Mouse (Mus musculus) kidney, postnatal 0 days (tissue): ENCODE measurements around the gene Foxd2. TPM values are rescaled to one million over a fixed set of nuclear protein-coding genes. Genes with fewer than 3 reads are reported as not detected.

Source experiments
- ATAC-seq: fragments of 200-750 bp; cut with Nextera tagmentation; replicated peaks from 2 replicates; pipeline ENCODE4 v1.8.0; 2017; ENCODE audit warnings: low read depth, moderate number of reproducible peaks, moderate TSS enrichment, moderate library complexity; ENCODE audit not compliant: low FRiP score
- DNase-seq: peaks from one replicate; pipeline ENCODE4 v3.0.0-alpha.2; 2016; ENCODE audit warnings: low spot score
- H3K27ac ChIP-seq: fragments of 300-500 bp; sonication (generic); 2 replicates; pipeline ENCODE4 v1.5.1; 2014; ENCODE audit warnings: mild to moderate bottlenecking
- H3K27me3 ChIP-seq: fragments of 300-500 bp; sonication (generic); 2 replicates; pipeline ENCODE4 v1.6.1; 2014; ENCODE audit warnings: low read length, mixed read lengths; ENCODE audit not compliant: insufficient read depth
- H3K36me3 ChIP-seq: fragments of 300-500 bp; sonication (generic); 2 replicates; pipeline ENCODE4 v1.6.1; 2014; ENCODE audit warnings: low read length, mixed read lengths; ENCODE audit not compliant: insufficient read depth
- H3K4me1 ChIP-seq: fragments of 300-500 bp; sonication (generic); replicated peaks from 2 replicates; pipeline ENCODE4 v1.6.1; 2014; ENCODE audit warnings: antibody characterized with exemption, low read length, mixed read lengths; ENCODE audit not compliant: insufficient read depth
- H3K4me2 ChIP-seq: fragments of 300-500 bp; sonication (generic); 2 replicates; pipeline ENCODE4 v1.6.1; 2014; ENCODE audit warnings: mild to moderate bottlenecking, low read length, moderate library complexity, mixed read lengths
- H3K4me3 ChIP-seq: fragments of 300-500 bp; sonication (generic); replicated peaks from 2 replicates; pipeline ENCODE4 v1.5.1; 2014; ENCODE audit warnings: low read depth, low read length
- H3K9ac ChIP-seq: fragments of 300-500 bp; sonication (generic); 2 replicates; pipeline ENCODE4 v1.6.1; 2014; ENCODE audit warnings: low read depth, low read length
- H3K9me3 ChIP-seq: fragments of 300-500 bp; sonication (generic); replicated peaks from 2 replicates; pipeline ENCODE4 v1.6.1; 2016; ENCODE audit warnings: low read length, inconsistent platforms, mixed read lengths
- CTCF ChIP-seq: IDR thresholded peaks from 2 replicates; pipeline ENCODE4 v1.5.1; 2016; ENCODE audit warnings: antibody characterized with exemption, low read depth, mild to moderate bottlenecking, moderate library complexity
- WGBS: fragments of 180-500 bp; shearing (Covaris S2); extraction: QIAGEN DNeasy Blood & Tissue Kit; methylation state at CpG from one replicate; pipeline ENCODE4 v1.1.7; 2014; 5-methylcytosine and 5-hydroxymethylcytosine counted together
- polyA plus RNA-seq: library from polyadenylated mRNA; unstranded; fragments of >200 nt; fragmentation: Nextera tagmentation; extraction: Ambion mirVana; gene quantifications from 2 replicates; pipeline ENCODE4 v1.2.1, GENCODE M21; 2015

Gene Foxd2
- polyA plus RNA-seq, 1 experiment from 2014 or later: 6.3 TPM

DNA sequence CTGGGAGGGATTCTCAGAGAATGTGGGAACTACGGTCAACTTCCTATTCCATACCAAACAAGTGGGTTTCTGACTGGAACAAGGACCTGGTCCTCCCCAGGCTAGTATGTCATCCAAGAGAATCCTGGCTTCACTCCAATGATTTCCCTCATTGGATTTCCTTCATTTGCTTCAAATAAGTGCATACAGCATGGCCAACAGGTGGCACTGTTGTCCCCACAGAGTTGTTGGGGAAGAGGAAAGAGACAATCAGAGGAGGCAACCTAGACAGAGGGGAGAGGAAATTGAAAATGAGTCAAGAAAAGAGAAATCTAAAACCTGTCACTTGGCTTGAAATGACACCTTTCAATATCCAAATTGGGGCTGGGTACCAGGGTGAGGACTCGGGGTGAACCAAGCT, 8.4 kb upstream of the Foxd2 start:
- Histone ChIP-seq H3K27ac (no peak overlapping the region), H3K4me3 (no peak overlapping the region), H3K27me3 (peaks cover 20% of the 10 kb centered on the region), H3K4me1 (no peaks in the 10 kb centered on the region), H3K36me3 (no peaks in the 10 kb centered on the region; the same call in 1 of the 2 replicates), H3K9me3 (no peaks in the 10 kb centered on the region), H3K9ac (no peak overlapping the region), H3K4me2 (no peak overlapping the region)
- no peak; the same call in 1 of the 2 replicates for ATAC-seq
- peak; percentile 88 for DNase-seq
- 31% methylated on average over 2 of the region's 2 CpGs for WGBS
- peak; percentile 89 for TF ChIP-seq CTCF

DNA sequence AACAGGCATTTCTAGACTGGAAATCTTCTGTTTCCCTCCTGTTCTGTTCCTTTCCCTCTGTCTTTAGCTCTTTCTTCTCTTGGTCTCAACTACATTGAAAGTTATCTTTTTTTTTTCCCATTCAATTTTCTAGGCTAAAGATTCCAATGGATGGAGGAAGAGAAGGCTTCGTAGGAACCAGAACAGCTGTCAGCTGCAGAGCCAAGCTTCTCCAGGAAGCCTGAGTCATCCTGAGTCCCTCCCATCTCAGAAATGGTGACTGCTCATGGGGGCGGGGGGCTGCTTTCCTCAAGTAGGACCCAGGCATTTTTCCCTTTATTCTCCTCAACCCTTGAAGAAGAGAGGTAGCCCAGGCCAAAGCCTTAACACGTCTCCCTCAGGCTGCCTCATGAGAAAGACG, 7.4 kb upstream of the Foxd2 start:
- H3K27me3 ChIP-seq: peaks cover 18% of the 10 kb centered on the region; the same call in 1 of the 2 replicates
- WGBS: 67% methylated on average over 4 of the region's 4 CpGs
- no peak overlapping the region for H3K9ac ChIP-seq
- no peaks in the 10 kb centered on the region for H3K9me3 ChIP-seq
- no peak overlapping the region for H3K4me3 ChIP-seq
- no peak overlapping the region for H3K4me2 ChIP-seq
- no peaks in the 10 kb centered on the region; the same call in 1 of the 2 replicates for H3K36me3 ChIP-seq
- ATAC-seq: no peak
- TF ChIP-seq CTCF: no peak
- DNase-seq: no peak
- H3K27ac ChIP-seq: no peak overlapping the region
- H3K4me1 ChIP-seq: no peaks in the 10 kb centered on the region

DNA sequence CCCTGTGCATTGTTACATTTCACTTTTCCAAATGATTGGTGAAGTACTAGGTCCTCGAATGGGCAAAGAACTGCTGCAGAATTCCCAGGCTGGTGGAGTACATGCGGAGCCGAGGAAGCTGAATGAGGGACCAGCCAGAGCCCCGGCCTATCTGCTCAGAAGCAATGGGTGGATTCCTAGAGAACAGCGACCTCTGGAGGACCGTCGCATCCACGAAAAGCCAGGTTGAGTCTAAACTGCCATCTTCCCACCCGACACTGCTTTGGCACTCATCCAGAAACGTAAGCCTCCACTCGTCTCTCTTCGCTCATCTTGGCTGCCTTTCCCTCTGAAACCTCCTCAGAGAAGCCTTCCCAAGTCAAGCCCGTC, 4.9 kb upstream of the Foxd2 start:
- peak; percentile 89 for DNase-seq
- H3K9ac ChIP-seq: no peak overlapping the region
- H3K27me3 ChIP-seq: peaks cover 27% of the 10 kb centered on the region; the same call in 1 of the 2 replicates
- no peak overlapping the region for H3K4me3 ChIP-seq
- peaks cover 11% of the 10 kb centered on the region; the same call in 1 of the 2 replicates for H3K4me1 ChIP-seq
- peak; percentile 76 for TF ChIP-seq CTCF
- WGBS: 8% methylated on average over 13 of the region's 13 CpGs
- H3K9me3 ChIP-seq: no peaks in the 10 kb centered on the region
- no peak for ATAC-seq
- no peak overlapping the region for H3K27ac ChIP-seq
- H3K4me2 ChIP-seq: no peak overlapping the region
- H3K36me3 ChIP-seq: no peaks in the 10 kb centered on the region; the same call in 1 of the 2 replicates

DNA sequence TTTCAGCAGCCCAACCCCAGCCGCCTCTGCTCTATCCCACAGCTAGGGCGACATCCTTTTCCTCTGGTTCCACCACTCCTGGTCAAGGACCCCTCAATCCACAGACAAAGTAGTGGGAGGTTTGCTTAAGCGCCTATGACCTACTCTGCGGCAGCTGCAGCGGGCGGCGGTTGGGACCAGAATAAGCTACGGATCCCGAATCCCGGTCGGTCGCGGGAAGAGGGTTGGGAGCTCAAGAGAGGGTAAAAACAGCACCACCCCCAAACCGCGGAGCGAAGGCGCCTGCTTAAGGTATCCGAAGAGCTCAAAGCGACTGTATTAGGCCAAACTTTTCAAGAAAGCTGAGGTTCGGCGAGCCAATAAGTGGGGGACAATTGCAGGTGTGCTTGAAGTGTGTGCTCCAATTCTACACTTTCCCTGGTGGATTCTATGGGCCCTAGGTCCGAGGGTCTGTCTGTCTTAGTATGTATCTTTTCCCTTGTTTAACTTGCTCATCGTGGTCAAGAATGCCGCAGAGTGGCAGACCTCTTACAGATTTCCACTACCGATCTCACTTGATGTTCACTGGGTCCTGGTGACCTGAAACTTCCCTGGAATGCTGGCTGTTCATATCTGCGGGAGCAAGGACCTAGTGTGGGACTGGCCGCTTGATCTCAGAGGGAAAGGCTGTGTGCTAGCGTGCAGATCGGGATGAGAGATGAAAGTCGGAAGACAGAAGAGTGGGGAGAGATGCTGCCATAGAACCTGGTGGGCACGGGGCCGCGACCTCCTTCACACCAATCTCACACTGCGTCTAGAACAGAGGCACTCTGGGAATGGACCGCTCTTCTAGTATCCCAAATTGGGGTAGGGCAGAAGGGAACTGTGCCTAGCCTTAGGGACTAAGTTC, 4.3 kb upstream of the Foxd2 start:
- TF ChIP-seq CTCF: no peak
- Histone ChIP-seq H3K4me1 (peaks cover 11% of the 10 kb centered on the region; the same call in 1 of the 2 replicates), H3K27me3 (peaks cover 27% of the 10 kb centered on the region; the same call in 1 of the 2 replicates), H3K4me2 (peak overlapping the region; percentile 35), H3K36me3 (no peaks in the 10 kb centered on the region; the same call in 1 of the 2 replicates), H3K4me3 (no peak overlapping the region), H3K27ac (no peak overlapping the region), H3K9ac (no peak overlapping the region), H3K9me3 (no peaks in the 10 kb centered on the region)
- DNase-seq (no peak), ATAC-seq (no peak)
- WGBS: 28% methylated on average over 35 of the region's 35 CpGs

DNA sequence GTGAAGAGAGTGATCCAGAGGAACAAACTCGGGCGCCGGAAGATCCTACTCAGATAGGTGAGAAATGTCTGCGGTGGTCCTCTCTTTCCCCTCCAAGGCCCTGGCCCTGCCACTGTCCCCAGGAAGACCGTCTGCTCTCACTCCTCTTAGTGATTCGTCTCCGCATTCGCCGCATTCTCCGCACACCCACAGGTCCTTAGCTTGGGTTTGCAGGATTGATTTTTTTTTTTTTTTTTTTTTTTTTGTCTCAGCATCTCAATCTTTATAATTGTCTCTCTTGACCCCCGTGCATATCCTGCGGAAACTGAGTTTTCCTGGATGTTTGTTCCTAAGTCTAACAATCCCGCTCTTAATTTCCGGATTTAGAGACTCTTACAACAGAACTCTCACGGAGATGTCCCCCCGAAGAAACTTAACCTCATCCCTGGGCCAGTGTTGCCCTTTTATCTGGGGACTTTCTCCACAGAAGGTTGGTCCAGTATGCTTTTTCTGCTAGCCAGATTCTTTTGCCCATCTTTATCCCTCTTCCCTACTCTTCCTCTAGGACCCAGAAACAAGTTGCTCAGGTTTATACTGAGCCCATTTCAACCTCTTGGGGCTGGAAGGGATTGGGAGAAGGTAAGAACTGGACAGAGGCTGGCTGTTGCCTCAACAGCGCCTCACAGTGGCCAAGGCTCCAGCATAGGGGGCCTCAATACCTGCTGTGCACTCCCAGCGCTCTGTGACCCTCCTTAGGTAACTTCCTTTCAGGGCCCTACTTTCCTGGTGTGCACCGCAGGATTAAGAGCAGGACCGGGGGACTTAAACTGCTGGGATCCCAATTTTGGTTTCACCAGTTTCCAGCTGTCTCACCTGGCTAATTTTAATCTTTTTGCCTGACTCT, 1.2 kb upstream of the Foxd2 start:
- peak overlapping the region; percentile 88 for H3K27ac ChIP-seq
- peaks cover 22% of the 10 kb centered on the region; the same call in 1 of the 2 replicates for H3K27me3 ChIP-seq
- WGBS: 4% methylated on average over 20 of the region's 20 CpGs
- no peaks in the 10 kb centered on the region for H3K9me3 ChIP-seq
- peak overlapping the region; percentile 82 for H3K4me2 ChIP-seq
- peaks cover 11% of the 10 kb centered on the region; the same call in 1 of the 2 replicates for H3K4me1 ChIP-seq
- peak; percentile 78 for TF ChIP-seq CTCF
- DNase-seq: peak; percentile 85
- no peaks in the 10 kb centered on the region for H3K36me3 ChIP-seq
- H3K4me3 ChIP-seq: peak overlapping the region; percentile 68
- peak overlapping the region; percentile 83; the same call in 1 of the 2 replicates for H3K9ac ChIP-seq
- 0 out of 2 replicates have a peak, but pooled peaks have one; percentile 8 for ATAC-seq
